Mouse (Mus musculus) liver, adult 2 months (tissue): ENCODE measurements around the gene Calhm2. TPM values are rescaled to one million over a fixed set of nuclear protein-coding genes. Genes with fewer than 3 reads are reported as not detected.
A peak's percentile ranks its signal among the peaks of the same experiment; 100 is the strongest.

Experiments used
- DNase-seq: peaks from one replicate; pipeline ENCODE4 v3.0.0-alpha.2; 2011; ENCODE audit warnings: low read depth, low spot score; ENCODE audit errors: extremely low read depth
- H3K27ac ChIP-seq: fragments of 200-500 bp; replicated peaks from 2 replicates; pipeline ENCODE4 v1.5.1; 2012; ENCODE audit warnings: low read depth, mild to moderate bottlenecking, control low read depth, inconsistent platforms, low read length; ENCODE audit not compliant: insufficient read depth
- H3K27me3 ChIP-seq: fragments of 200-500 bp; 2 replicates; pipeline ENCODE4 v1.6.1; 2012; ENCODE audit warnings: mild to moderate bottlenecking, moderate library complexity, low read length, inconsistent platforms; ENCODE audit not compliant: control insufficient read depth, insufficient read depth
- H3K36me3 ChIP-seq: fragments of 200-500 bp; 2 replicates; pipeline ENCODE4 v1.6.1; 2012; ENCODE audit warnings: low read length, inconsistent platforms; ENCODE audit not compliant: control insufficient read depth, insufficient read depth
- H3K4me1 ChIP-seq: fragments of 200-500 bp; 2 replicates; pipeline ENCODE4 v1.6.1; 2011; ENCODE audit warnings: low read length; ENCODE audit not compliant: control insufficient read depth, insufficient read depth
- H3K4me3 ChIP-seq: fragments of 200-500 bp; 2 replicates; pipeline ENCODE4 v1.5.1; 2011; ENCODE audit warnings: low read depth, mild to moderate bottlenecking, control low read depth, low read length, moderate library complexity; ENCODE audit not compliant: insufficient read depth
- H3K79me2 ChIP-seq: fragments of 200-500 bp; 2 replicates; pipeline ENCODE4 v1.6.1; 2012; ENCODE audit warnings: inconsistent platforms, mild to moderate bottlenecking, low read length, moderate library complexity; ENCODE audit not compliant: control insufficient read depth, insufficient read depth
- H3K9ac ChIP-seq: fragments of 200-500 bp; 2 replicates; pipeline ENCODE4 v1.6.1; 2012; ENCODE audit warnings: low read depth, mild to moderate bottlenecking, control low read depth, inconsistent platforms, low read length
- CTCF ChIP-seq: fragments of 200-500 bp; IDR thresholded peaks from 2 replicates; pipeline ENCODE4 v1.5.1; 2011; ENCODE audit warnings: low read depth, low read length, control low read depth
- POLR2A ChIP-seq: fragments of 200-500 bp; IDR thresholded peaks from 2 replicates; pipeline ENCODE4 v1.6.1; 2011; ENCODE audit warnings: low read length, control low read depth; ENCODE audit not compliant: insufficient read depth; ENCODE audit errors: extremely low read depth
- WGBS: fragments of 180-500 bp; shearing (Covaris S2); methylation state at CpG from one replicate; pipeline ENCODE4 v1.1.7; 2018; 5-methylcytosine and 5-hydroxymethylcytosine counted together
- polyA plus RNA-seq: library from polyadenylated mRNA; depleted of rRNA; stranded (reverse); fragments of >200 nt; gene quantifications from 2 replicates; pipeline ENCODE4 v1.2.3, GENCODE M21; 2012; rRNA removed
- total RNA-seq: library from RNA; depleted of rRNA; stranded (reverse); fragments of >200 nt; gene quantifications from 2 replicates; pipeline ENCODE4 v1.2.3, GENCODE M21; 2014; rRNA removed

Calhm2 gene
- total RNA-seq (1.5 and 2.6 TPM in 2 replicates), polyA plus RNA-seq (1.3 and 2.0 TPM in 2 replicates)

DNA sequence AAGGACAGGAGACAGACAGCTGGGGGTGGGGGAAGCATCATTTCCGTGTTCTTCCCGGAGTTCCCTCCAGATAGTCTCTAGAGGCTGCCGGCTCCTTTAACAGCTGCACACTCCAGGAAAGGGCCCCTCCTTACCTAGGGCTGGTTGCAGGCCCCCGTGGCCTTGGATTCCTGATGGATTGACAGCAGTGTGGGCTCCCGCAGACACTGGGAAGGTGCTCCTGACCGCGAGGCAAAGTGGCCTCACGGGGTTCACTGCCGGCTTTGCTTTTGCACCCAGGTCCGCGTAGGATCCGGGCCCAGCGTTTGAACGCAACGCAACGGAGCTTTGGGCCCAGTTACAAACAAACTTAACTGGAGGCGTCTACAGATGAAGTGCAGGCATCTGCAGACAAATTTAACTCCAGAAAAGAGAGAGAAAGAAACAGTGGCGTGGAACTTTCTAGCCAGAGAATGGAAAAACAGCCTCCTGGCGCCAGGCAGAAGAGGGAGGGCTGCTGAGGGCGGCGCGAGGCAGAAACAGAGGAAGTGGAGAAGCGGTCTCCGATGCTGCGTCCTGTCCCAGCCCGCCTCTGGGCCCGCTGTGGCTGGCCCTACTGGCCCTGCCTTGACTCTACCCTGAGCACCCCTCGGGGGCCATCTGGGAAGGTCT is at the start of gene Calhm2:
Gene Calhm2 (minus strand): TSS at position 524 of the 651 bp plus-strand sequence.
- Histone ChIP-seq H3K9ac (peak within 1 kb of the TSS; percentile 66), H3K27ac (peak within 1 kb of the TSS; percentile 71), H3K4me1 (no peaks in the 10 kb centered on the region), H3K27me3 (no peaks in the 10 kb centered on the region), H3K36me3 (no peaks in the 10 kb centered on the region), H3K4me3 (peak within 1 kb of the TSS; percentile 84), H3K79me2 (no peaks in the 10 kb centered on the region)
- DNase-seq: no peak
- TF ChIP-seq CTCF (no peak), POLR2A (no peak)
- 30% methylated on average over 28 of the region's 28 CpGs for WGBS

DNA sequence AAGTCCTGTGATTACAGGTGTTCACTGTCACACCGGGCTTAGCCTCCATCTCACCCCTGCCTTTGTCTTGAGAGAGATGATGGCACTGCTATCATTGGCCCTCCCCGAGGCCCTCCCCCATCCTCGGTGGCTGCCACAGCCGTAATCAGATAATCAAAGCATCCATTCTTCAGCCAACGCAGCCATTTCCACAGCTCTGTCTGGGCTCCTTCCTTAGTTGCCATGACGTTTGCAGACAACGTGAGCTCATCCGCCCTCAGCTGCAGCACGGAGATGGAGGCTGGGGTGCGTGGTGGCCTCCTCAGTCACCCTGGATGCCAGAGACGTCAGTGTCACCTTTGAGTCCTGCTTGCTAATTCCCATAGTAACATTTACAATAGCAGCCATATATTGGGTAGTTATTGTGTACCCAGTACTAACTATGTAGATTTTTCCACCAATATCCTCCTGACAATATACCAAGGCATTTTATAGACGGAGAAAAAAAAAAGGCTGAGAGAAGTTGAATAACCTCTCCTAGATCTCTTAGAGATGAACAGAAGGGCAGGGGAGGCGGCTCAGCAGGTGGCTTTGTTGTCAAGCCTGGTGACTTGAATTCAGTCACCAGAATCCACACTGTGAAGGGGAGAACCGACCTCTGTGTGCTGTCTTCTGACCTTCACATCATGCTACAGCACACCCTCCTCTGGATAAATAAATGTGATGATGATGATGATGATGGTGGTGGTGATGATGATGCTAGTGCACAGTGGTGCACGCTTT is 48.6 kb upstream of the Calhm2 start:
- no peaks in the 10 kb centered on the region for H3K27me3 ChIP-seq
- no peak for DNase-seq
- no peak overlapping the region for H3K4me3 ChIP-seq
- H3K79me2 ChIP-seq: no peaks in the 10 kb centered on the region
- H3K9ac ChIP-seq: no peak overlapping the region
- no peak for TF ChIP-seq CTCF
- no peak for TF ChIP-seq POLR2A
- no peaks in the 10 kb centered on the region for H3K36me3 ChIP-seq
- H3K27ac ChIP-seq: no peak overlapping the region
- no peaks in the 10 kb centered on the region for H3K4me1 ChIP-seq
- 57% methylated on average over 15 of the region's 15 CpGs for WGBS

DNA sequence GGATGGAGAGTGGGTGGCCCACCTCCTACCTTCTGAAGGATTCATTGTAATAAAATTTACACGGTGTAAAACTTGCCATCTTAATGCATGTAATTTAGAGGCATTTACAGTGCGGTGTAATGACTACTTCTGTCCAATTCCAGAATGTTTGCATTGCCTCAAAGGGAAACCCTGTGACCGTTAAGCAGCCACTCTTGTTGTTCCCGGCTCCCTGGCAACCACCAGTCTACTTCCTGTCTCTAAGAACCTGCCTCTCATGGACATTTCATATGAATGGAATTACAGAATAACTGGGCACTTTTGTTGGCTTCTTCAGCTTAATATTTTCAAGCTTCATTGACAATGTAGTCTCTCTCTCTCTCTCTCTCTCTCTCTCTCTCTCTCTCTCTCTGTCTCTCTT is 46.6 kb upstream of the Calhm2 start:
- Histone ChIP-seq H3K9ac (no peak overlapping the region), H3K27ac (no peak overlapping the region), H3K4me1 (no peaks in the 10 kb centered on the region), H3K4me3 (no peak overlapping the region), H3K36me3 (no peaks in the 10 kb centered on the region), H3K27me3 (peaks cover 2% of the 10 kb centered on the region; the same call in 1 of the 2 replicates), H3K79me2 (no peaks in the 10 kb centered on the region)
- TF ChIP-seq POLR2A (no peak), CTCF (no peak)
- no peak for DNase-seq
- 63% methylated on average over 4 of the region's 4 CpGs for WGBS

DNA sequence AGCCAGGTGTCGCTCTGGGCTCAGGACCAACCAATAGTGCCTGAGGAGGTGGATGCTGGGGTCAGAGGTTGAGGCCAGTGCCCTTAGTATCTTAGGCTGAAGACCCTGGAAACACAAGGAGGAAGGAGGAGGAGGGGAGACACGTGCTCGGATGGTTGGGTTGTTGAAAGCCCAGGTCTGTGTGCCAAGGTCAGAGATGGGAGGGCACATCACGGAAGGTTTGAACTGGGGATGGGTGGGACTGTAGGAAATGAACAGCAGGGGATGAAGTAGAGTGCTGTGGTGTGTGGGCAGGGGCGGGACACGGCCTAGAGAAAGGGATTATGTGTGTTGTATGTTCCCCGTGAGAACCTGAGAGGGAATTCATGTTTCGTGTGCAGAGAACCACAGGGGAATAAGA is 46.1 kb upstream of the Calhm2 start:
- H3K27me3 ChIP-seq: peaks cover 7% of the 10 kb centered on the region
- WGBS: 74% methylated on average over 8 of the region's 8 CpGs
- H3K4me3 ChIP-seq: no peak overlapping the region
- no peaks in the 10 kb centered on the region; the same call in 1 of the 2 replicates for H3K4me1 ChIP-seq
- no peak for TF ChIP-seq POLR2A
- H3K79me2 ChIP-seq: no peaks in the 10 kb centered on the region
- no peak for DNase-seq
- no peaks in the 10 kb centered on the region for H3K36me3 ChIP-seq
- H3K27ac ChIP-seq: no peak overlapping the region
- H3K9ac ChIP-seq: no peak overlapping the region

DNA sequence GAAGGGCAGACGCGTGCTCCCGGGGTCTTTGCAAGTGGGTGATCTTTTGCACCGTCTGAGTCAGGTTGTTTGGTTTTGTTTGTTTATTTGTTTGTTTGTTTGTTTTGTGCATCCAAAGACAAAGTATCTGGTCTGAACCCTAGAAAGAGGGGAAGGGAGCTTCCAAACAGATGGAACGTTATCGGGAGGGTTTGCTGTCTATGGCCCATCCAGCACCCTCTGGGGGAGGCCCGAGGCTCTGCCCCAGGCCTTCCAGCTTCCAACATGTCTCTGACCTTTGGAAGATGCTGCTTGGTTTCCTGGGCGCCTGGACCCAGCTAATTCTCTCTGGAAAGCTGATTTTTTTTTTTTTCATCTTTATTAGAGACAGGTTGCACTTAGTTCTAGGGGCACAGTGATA is 41.9 kb upstream of the Calhm2 start:
- 39% methylated on average over 8 of the region's 8 CpGs for WGBS

More for the DNA sequence above, 41.9 kb upstream of the Calhm2 start:
- Histone ChIP-seq H3K36me3 (no peaks in the 10 kb centered on the region), H3K27me3 (peaks cover 16% of the 10 kb centered on the region), H3K4me1 (no peaks in the 10 kb centered on the region; the same call in 1 of the 2 replicates), H3K27ac (no peak overlapping the region), H3K79me2 (no peaks in the 10 kb centered on the region), H3K4me3 (no peak overlapping the region), H3K9ac (no peak overlapping the region)
- no peak for DNase-seq
- TF ChIP-seq CTCF (no peak), POLR2A (no peak)
